Mouse (Mus musculus): ENCODE measurements around the gene Exoc6.

Gene Exoc6

GRCm38 (mm10) chr19:37719166-37719565 is 168.9 kb downstream of the Exoc6 start:
- in situ Hi-C loops (cut with MboI, MseI) = loop anchor here (10.0 to 25.0 kb wide), 2 partner anchors 168 to 716 kb away; no protein-coding TSS in a partner anchor

GRCm38 (mm10) chr19:37724591-37724990 is 174.4 kb downstream of the Exoc6 start:
- in situ Hi-C loops (cut with MboI, MseI) = loop anchor here in 1 of 2 experiments (25.0 kb wide), 1 partner anchor 163 kb away; no protein-coding TSS in a partner anchor

GRCm38 (mm10) chr19:37726585-37726984 is 176.4 kb downstream of the Exoc6 start:
- in situ Hi-C loops (cut with MboI, MseI) = no loop called here

GRCm38 (mm10) chr19:37727366-37727765 is 177.1 kb downstream of the Exoc6 start:
- in situ Hi-C loops (cut with MboI, MseI) = no loop called here

Measured in T-helper 17 cell (primary cell).